In genomic region chr16:3933536-3933935, GRCm38 (mm10) we compare ENCODE assay signal across 25 mouse cellular contexts. TPM values are rescaled to one million over a fixed set of nuclear protein-coding genes. Genes with fewer than 3 reads are reported as not detected.
DNase-seq lines count a peak whose midpoint lies in the region; ATAC-seq and TF ChIP-seq lines count a peak whose summit lies in the region.
"Had no signal": no experiment of that assay in that cellular context is flagged by ENCODE, and none has a peak within 500 bp of the region (broad histone marks: within the 10 kb centered on the region; RNA-seq: fewer than 3 reads in every experiment).

No protein-coding gene starts in this region.

- TF ChIP-seq POLR2A in kidney, adult 2 months (IDR thresholded peaks at IDR 0.05; ENCODE audit: low read depth, low read length): no peak

- ATAC-seq in activated CD4-positive, CD25-positive, alpha-beta regulatory T cell, adult 4 months: peak; percentile 11
- ATAC-seq: CD4-positive, CD25-positive, alpha-beta regulatory T cell, adult 4 months; forebrain, embryonic 16.5 days; hindbrain, embryonic 16.5 days; inflammation-experienced regulatory T-cells, adult 6 months; intestine, postnatal 0 days had no signal

- H3K27ac ChIP-seq in kidney, adult 2 months (ENCODE audit: insufficient read depth, low read depth, low read length): 0 out of 2 replicates have a peak overlapping the region, but pooled peaks have one; percentile 44
- H3K27ac ChIP-seq: embryonic facial prominence, embryonic 15.5 days; forebrain, embryonic 12.5 days; heart, embryonic 13.5 days; hindbrain, embryonic 12.5 days had no signal

- H3K4me1 ChIP-seq in kidney, adult 2 months (ENCODE audit: control insufficient read depth, insufficient read depth, low read length): peaks cover 4% of the 10 kb centered on the region; the same call in 1 of the 2 replicates
- H3K4me1 ChIP-seq: embryonic facial prominence, embryonic 15.5 days; forebrain, embryonic 12.5 days; heart, embryonic 13.5 days; hindbrain, embryonic 12.5 days had no signal

- H3K79me2 ChIP-seq in C2C12 (ENCODE audit: control insufficient read depth, insufficient read depth): no peaks in the 10 kb centered on the region

- H3K79me3 ChIP-seq in C2C12 (ENCODE audit: low read depth): no peaks in the 10 kb centered on the region

- H3ac ChIP-seq in C2C12 (ENCODE audit: control insufficient read depth, insufficient read length, low read depth): no peak overlapping the region

- no peak for DNase-seq in kidney, adult 2 months
- no peak for DNase-seq in kidney, adult 8-10 months
- DNase-seq in lung, postnatal 36 days: no peak
- no peak for DNase-seq in layer of hippocampus, postnatal 14 days (ENCODE audit: low spot score in 2 of 2)
- no peak for DNase-seq in frontal cortex, postnatal 10 days (ENCODE audit: low spot score in 2 of 2)
- DNase-seq: adrenal gland, postnatal 25 days; cerebellum, adult 2 months; cerebellum, postnatal 10 days; embryo, embryonic 11 days; gastrocnemius, postnatal 14 days; heart, postnatal 36 days had no signal

- 87% methylated on average over 6 of the region's 6 CpGs for WGBS in kidney, adult 2 months

- no peaks in the 10 kb centered on the region for H3K27me3 ChIP-seq in kidney, adult 2 months (replicated peaks; ENCODE audit: control insufficient read depth, insufficient read depth, low read length)
- no peaks in the 10 kb centered on the region for H3K27me3 ChIP-seq in C2C12 (ENCODE audit: control insufficient read depth, insufficient read depth, insufficient read length)
- H3K27me3 ChIP-seq: embryonic facial prominence, embryonic 15.5 days; forebrain, embryonic 12.5 days; heart, embryonic 13.5 days; hindbrain, embryonic 12.5 days had no signal

- no peak for TF ChIP-seq CTCF in kidney, adult 2 months (conservative IDR thresholded peaks at IDR 0.05; ENCODE audit: insufficient read depth, insufficient read length, low read depth, low read length)
- TF ChIP-seq CTCF in C2C12 (IDR thresholded peaks at IDR 0.05; ENCODE audit: control insufficient read depth, insufficient read depth, insufficient read length): no peak

- H3K4me3 ChIP-seq in kidney, adult 2 months (ENCODE audit: insufficient read depth, low read depth, low read length): no peak overlapping the region
- H3K4me3 ChIP-seq in C2C12 (ENCODE audit: insufficient read depth, poor library complexity, severe bottlenecking): no peak overlapping the region
- H3K4me3 ChIP-seq: embryonic facial prominence, embryonic 15.5 days; erythroblast, embryonic 14.5 days; forebrain, embryonic 12.5 days; heart, embryonic 13.5 days; hindbrain, embryonic 12.5 days had no signal

- H3K36me3 ChIP-seq in kidney, adult 2 months (ENCODE audit: control insufficient read depth, insufficient read depth, low read length): peaks cover 2% of the 10 kb centered on the region
- H3K36me3 ChIP-seq in C2C12 (ENCODE audit: control insufficient read depth, insufficient read depth): peaks cover 20% of the 10 kb centered on the region

TF ChIP-seq in C2C12, 6 proteins besides CTCF, POLR2A, EP300 and RAD21:
- TF ChIP-seq MYOD1 (IDR thresholded peaks at IDR 0.05; ENCODE audit: control insufficient read depth, insufficient read length, low read depth) (no peak), USF1 (IDR thresholded peaks at IDR 0.05; ENCODE audit: low read depth) (no peak), MYOG (IDR thresholded peaks at IDR 0.05; ENCODE audit: control insufficient read depth, extremely low read depth, insufficient read length) (no peak), FOSL1 (IDR thresholded peaks at IDR 0.05; ENCODE audit: insufficient read depth, low read length, poor library complexity, severe bottlenecking) (peak; percentile 38), MAX (IDR thresholded peaks at IDR 0.05) (peak; percentile 39), CEBPB (IDR thresholded peaks at IDR 0.05; ENCODE audit: low read depth) (no peak)
TF ChIP-seq in C2C12: peak in this region for 2.

RNA-seq across cellular contexts. Expression of gene Cluap1, which starts 24.9 kb away (rescaled TPM):
- polyA plus RNA-seq in kidney, adult 2 months (2012; rRNA removed): 7.3 and 8.3 TPM in 2 replicates
- 7.7 TPM for polyA plus RNA-seq in C2C12 (2012; fragmentation: generic; extraction: Trizol)
- 10 to 100 TPM; 35.1 to 43.5 TPM for polyA plus RNA-seq in activated CD4-positive, CD25-positive, alpha-beta regulatory T cell, adult 4 months (2017; shearing (Covaris generic))
- total RNA-seq in layer of hippocampus, postnatal 14 days (2021): 10 to 100 TPM; 28.7 to 30.5 TPM

RNA-seq across cellular contexts. Expression of gene 1700037C18Rik, which starts 25.0 kb away (rescaled TPM):
- 19.5 and 20.7 TPM in 2 replicates for polyA plus RNA-seq in kidney, adult 2 months (2012; rRNA removed)
- 5.9 TPM for polyA plus RNA-seq in C2C12 (2012; fragmentation: generic; extraction: Trizol)
- 1 to 10 TPM; 6.1 to 9.6 TPM for polyA plus RNA-seq in activated CD4-positive, CD25-positive, alpha-beta regulatory T cell, adult 4 months (2017; shearing (Covaris generic))
- total RNA-seq in layer of hippocampus, postnatal 14 days (2021): 1 to 10 TPM; 4.5 to 5.3 TPM

RNA-seq across cellular contexts. Expression of gene Nlrc3, which starts 42.9 kb away (rescaled TPM):
- 3.8 and 4.0 TPM in 2 replicates for polyA plus RNA-seq in kidney, adult 2 months (2012; rRNA removed)
- polyA plus RNA-seq in C2C12 (2012; fragmentation: generic; extraction: Trizol): 0.84 TPM
- 10 to 100 TPM; 60.0 to 64.2 TPM for polyA plus RNA-seq in activated CD4-positive, CD25-positive, alpha-beta regulatory T cell, adult 4 months (2017; shearing (Covaris generic))
- total RNA-seq in layer of hippocampus, postnatal 14 days (2021): 1 to 10 TPM; 1.5 to 1.7 TPM
- polyA plus RNA-seq: erythroblast, embryonic 14.5 days; G1E had no signal

RNA-seq across cellular contexts. Expression of gene Gm20695, which starts 49.1 kb away (rescaled TPM):
- polyA plus RNA-seq in kidney, adult 2 months (2012; rRNA removed): not detected in 2 replicates
- 0.22 TPM for polyA plus RNA-seq in C2C12 (2012; fragmentation: generic; extraction: Trizol)
- under 1 TPM in 1 of 2 experiments, not detected in 1; 0.86 TPM for polyA plus RNA-seq in activated CD4-positive, CD25-positive, alpha-beta regulatory T cell, adult 4 months (2017; shearing (Covaris generic))
- 1 to 10 TPM in 1 of 2 experiments, under 1 TPM in 1; 0.48 to 1.7 TPM for total RNA-seq in layer of hippocampus, postnatal 14 days (2021)
- total RNA-seq: gastrocnemius, adult 18-20 months had no signal
- polyA plus RNA-seq: erythroblast, embryonic 14.5 days; G1E had no signal

RNA-seq across cellular contexts. Expression of gene Zfp597, which starts 49.2 kb away (rescaled TPM):
- 2.2 and 2.5 TPM in 2 replicates for polyA plus RNA-seq in kidney, adult 2 months (2012; rRNA removed)
- polyA plus RNA-seq in C2C12 (2012; fragmentation: generic; extraction: Trizol): 1.1 TPM
- polyA plus RNA-seq in activated CD4-positive, CD25-positive, alpha-beta regulatory T cell, adult 4 months (2017; shearing (Covaris generic)): 10 to 100 TPM; 10.1 to 13.0 TPM
- 10 to 100 TPM; 20.0 to 24.1 TPM for total RNA-seq in layer of hippocampus, postnatal 14 days (2021)

Comparison
In these comparisons a context has a peak if more than half of its experiments do, and no peak if none do; other contexts are left out.
1. RNA of gene Nlrc3, which starts 42.9 kb away (polyA plus RNA-seq): 60.0 to 64.2 TPM in activated CD4-positive, CD25-positive, alpha-beta regulatory T cell, adult 4 months; 3.8 to 4.0 TPM in kidney, adult 2 months and 0.84 TPM in C2C12 (single experiment); every median in the first group is over 10 times any median in the second.